Mouse (Mus musculus) bone marrow, adult 2 months (tissue): ENCODE measurements at regions not wholly inside any gene's neighbourhood (a gene's known extent, or its start where the extent isn't known, plus 50 kb on each side); places are given as distances from the start of the nearest gene placed in this dataset.
A peak's percentile ranks its signal among the peaks of the same experiment; 100 is the strongest.

Experiments used
- H3K27ac ChIP-seq: fragments of 200-500 bp; 2 replicates; pipeline ENCODE4 v1.5.1; 2012; ENCODE audit warnings: low read depth, mild to moderate bottlenecking, control low read depth, inconsistent platforms, low read length; ENCODE audit not compliant: control insufficient read depth, poor library complexity, insufficient read depth
- H3K4me1 ChIP-seq: fragments of 200-500 bp; 2 replicates; pipeline ENCODE4 v1.6.1; 2011; ENCODE audit warnings: low read length; ENCODE audit not compliant: control insufficient read depth, insufficient read depth
- H3K4me3 ChIP-seq: fragments of 200-500 bp; replicated peaks from 2 replicates; pipeline ENCODE3; 2011; ENCODE audit warnings: mild to moderate bottlenecking, low read depth, low read length, control low read depth; ENCODE audit not compliant: control insufficient read depth
- CTCF ChIP-seq: fragments of 200-500 bp; IDR thresholded peaks from 2 replicates; pipeline ENCODE4 v1.5.1; 2011; ENCODE audit warnings: low read length, control low read depth; ENCODE audit not compliant: control insufficient read depth, insufficient read depth
- POLR2A ChIP-seq: fragments of 200-500 bp; IDR thresholded peaks from 2 replicates; pipeline ENCODE4 v1.6.1; 2011; ENCODE audit warnings: low read depth, mild to moderate bottlenecking, control low read depth, low read length, borderline replicate concordance; ENCODE audit not compliant: control insufficient read depth
- WGBS: fragments of 180-500 bp; shearing (Covaris S2); methylation state at CpG from one replicate; pipeline ENCODE4 v1.1.7; 2018; 5-methylcytosine and 5-hydroxymethylcytosine counted together

GRCm38 (mm10) chr1:55874143-55874867, 468.6 kb downstream of the Plcl1 start:
- TF ChIP-seq POLR2A (no peak), CTCF (peak; percentile 78)
- no peaks in the 10 kb centered on the region for H3K4me1 ChIP-seq
- H3K4me3 ChIP-seq, result no peak overlapping the region
- H3K27ac ChIP-seq, result no peak overlapping the region
- WGBS, result 18% methylated on average over 7 of the region's 7 CpGs

DNA sequence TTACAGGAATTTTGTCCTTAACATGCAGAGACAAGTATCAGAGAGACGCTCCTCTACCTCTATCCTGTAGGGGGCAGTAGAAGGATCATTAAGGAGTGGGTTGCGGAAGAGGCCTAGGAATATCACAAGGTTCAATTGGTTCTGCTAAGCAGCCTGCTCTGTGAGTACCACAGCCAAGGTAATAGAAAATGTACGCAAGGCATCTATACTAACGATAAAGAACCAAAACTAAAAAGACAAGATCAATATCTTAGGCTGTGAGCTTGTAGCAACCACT, 469.1 kb downstream of the Plcl1 start:
- WGBS, result 87% methylated on average over 4 of the region's 4 CpGs
- no peak for TF ChIP-seq CTCF
- TF ChIP-seq POLR2A, result no peak
- Histone ChIP-seq H3K4me1 (no peaks in the 10 kb centered on the region), H3K27ac (no peak overlapping the region), H3K4me3 (no peak overlapping the region)

DNA sequence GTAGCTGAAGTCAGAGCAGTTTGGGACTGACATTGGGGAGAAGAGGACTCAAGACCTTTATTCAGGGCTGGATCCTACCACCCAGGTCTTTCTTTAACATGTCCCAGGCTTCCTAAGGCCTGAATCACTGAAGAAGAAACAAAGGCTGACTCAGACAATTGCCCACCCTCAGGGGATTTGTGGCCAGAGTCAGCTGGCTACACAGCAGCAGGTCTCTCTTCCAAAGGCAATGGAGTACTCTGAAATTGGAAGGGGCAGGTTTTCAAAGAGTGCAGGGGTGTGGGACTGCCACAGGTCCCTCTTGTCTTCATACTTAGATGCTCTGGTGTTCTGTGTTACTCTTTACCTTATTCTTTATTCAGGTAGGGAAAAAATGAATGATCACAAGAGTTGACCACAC, 478.9 kb downstream of the Plcl1 start:
- no peaks in the 10 kb centered on the region for H3K4me1 ChIP-seq
- H3K27ac ChIP-seq, result no peak overlapping the region
- no peak for TF ChIP-seq POLR2A
- no peak for TF ChIP-seq CTCF

GRCm38 (mm10) chr1:55886383-55887070, 480.8 kb downstream of the Plcl1 start:
- Histone ChIP-seq H3K27ac (no peak overlapping the region), H3K4me1 (no peaks in the 10 kb centered on the region), H3K4me3 (no peak overlapping the region)
- WGBS, result 26% methylated on average over 5 of the region's 5 CpGs
- no peak for TF ChIP-seq POLR2A
- TF ChIP-seq CTCF, result 0 out of 2 replicates have a peak, but pooled peaks have one; percentile 7

More for the DNA sequence above, 478.9 kb downstream of the Plcl1 start:
- no peak overlapping the region for H3K4me3 ChIP-seq

DNA sequence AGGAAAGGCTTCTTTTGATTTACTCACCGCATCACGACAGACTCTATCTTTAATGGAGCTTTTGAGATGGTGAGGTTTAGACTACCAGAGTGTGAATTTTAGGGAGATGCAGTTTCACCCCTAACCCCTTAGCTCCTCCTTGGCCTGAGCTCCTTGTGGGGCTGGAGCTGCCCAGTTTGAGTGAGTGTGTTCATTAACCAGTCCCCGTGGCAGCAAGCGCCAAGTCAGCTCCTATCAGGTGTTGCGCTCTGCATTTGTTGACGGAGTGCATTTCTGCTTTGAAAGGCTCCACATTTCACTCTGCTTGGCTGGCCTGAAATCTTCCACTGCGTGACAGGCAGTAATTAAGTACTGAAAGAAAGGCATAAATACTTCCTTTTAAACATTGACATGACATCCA, 481.7 kb downstream of the Plcl1 start:
- Histone ChIP-seq H3K4me1 (no peaks in the 10 kb centered on the region), H3K4me3 (no peak overlapping the region), H3K27ac (no peak overlapping the region)
- WGBS, result 79% methylated on average over 7 of the region's 7 CpGs
- TF ChIP-seq POLR2A, result no peak
- no peak for TF ChIP-seq CTCF

DNA sequence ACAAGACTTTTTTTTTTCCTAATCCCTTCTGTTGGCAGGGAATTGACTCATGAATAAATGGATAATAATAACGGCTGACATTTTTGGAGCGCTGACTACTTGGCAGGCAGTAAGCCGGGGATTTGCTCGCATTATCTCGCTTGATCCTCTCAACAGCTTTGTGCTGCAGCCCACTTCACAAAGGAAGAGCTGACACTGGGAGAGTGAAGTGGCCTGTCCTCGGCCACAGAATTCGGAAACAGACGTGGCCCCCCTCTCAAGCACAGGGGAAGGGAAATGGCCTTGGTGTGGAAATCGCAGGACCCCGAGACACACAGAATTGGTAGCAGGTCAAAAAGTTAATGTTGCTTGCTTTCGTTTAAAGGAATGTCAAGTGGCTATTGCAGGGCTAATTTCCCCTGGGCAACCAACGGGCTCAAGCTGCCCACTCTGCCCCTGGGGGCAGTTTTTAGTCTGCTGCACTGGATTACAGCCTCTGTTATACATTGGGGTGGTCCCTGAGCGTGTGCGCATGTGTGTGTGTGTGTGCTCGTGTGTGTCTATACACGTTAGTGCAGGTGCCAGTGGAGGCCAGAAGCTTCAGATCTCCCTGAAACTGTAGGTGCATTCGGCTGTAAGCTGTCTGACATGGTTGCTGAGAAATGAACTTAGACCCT, 483.1 kb downstream of the Plcl1 start:
- 85% methylated on average over 17 of the region's 17 CpGs for WGBS
- H3K27ac ChIP-seq, result no peak overlapping the region

GRCm38 (mm10) chr1:55890511-55891151, 484.9 kb downstream of the Plcl1 start:
- Histone ChIP-seq H3K4me3 (no peak overlapping the region), H3K4me1 (no peaks in the 10 kb centered on the region), H3K27ac (no peak overlapping the region)
- 55% methylated on average over 15 of the region's 15 CpGs for WGBS
- no peak for TF ChIP-seq CTCF
- no peak for TF ChIP-seq POLR2A

More for the DNA sequence above, 483.1 kb downstream of the Plcl1 start:
- H3K4me1 ChIP-seq, result no peaks in the 10 kb centered on the region
- no peak for TF ChIP-seq CTCF
- no peak for TF ChIP-seq POLR2A
- no peak overlapping the region for H3K4me3 ChIP-seq

DNA sequence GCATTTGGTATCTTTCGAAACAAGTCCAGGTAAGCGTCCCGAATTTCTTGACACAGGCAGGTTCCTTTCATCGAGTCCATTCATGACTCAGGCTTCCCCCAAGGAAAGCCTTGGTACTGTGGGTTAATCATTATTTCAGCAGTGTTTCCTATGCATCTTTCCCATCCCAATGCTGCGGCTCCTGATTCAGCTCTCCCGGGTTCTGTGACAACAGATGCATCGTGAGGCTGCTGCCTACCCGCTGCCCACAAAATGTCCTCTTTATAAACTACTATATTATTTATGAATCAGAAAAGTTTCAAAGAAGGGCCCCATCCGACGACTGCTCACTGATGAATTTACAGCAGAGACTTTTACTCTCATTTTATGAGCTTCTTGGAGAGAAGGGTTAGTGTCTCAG, 486.2 kb downstream of the Plcl1 start:
- no peak overlapping the region for H3K27ac ChIP-seq
- no peaks in the 10 kb centered on the region for H3K4me1 ChIP-seq
- WGBS, result 80% methylated on average over 10 of the region's 10 CpGs
- H3K4me3 ChIP-seq, result no peak overlapping the region
- TF ChIP-seq CTCF (no peak), POLR2A (no peak)
